Comparison of ENCODE assay signal across 13 mouse cellular contexts in the genomic region with DNA sequence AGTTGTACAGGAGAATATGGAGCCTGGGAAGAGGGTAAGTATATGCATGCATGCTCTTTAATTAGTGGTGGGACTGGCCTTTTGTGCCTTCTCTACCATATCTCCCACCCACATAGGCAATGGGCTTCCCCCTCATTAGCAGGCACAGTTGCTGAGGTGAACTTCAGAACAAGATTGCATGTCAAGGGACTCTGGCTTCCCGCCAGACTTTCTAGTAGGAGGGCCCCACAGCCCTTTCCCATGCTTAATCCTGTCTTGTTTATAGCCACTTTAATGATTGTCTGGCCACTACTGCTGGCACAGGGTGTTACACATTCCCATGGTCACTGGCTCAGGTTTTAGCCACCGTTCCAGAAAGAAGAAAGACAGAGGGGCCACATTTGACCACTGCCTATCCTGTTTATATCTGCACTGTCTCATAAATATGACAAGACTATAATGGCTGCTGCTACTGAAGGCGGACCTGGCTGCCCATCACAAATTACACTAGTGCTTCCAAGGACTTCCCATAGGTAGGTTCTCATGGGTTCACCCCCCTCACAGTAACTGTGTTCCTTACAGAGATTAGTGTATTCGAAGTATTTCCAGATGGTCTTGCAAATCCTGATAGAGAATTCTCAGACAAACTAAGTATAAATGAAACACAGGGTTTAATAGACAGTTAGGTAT.
DNase-seq lines count a peak whose midpoint lies in the region; ATAC-seq lines count a peak whose summit lies in the region.
"Had no signal": no experiment of that assay in that cellular context is flagged by ENCODE, and none has a peak within 500 bp of the region (broad histone marks: within the 10 kb centered on the region; RNA-seq: fewer than 3 reads in every experiment).

No protein-coding gene starts in this region.

- no peak overlapping the region for H3K4me3 ChIP-seq in kidney, embryonic 15.5 days (replicated peaks)
- H3K4me3 ChIP-seq in neural tube, embryonic 15.5 days (replicated peaks), result no peak overlapping the region
- H3K4me3 ChIP-seq: erythroblast, embryonic 14.5 days; liver, embryonic 13.5 days had no signal

- WGBS in kidney, embryonic 15.5 days, result 45% methylated on average over 4 of the region's 4 CpGs
- 67% methylated on average over 4 of the region's 4 CpGs for WGBS in neural tube, embryonic 15.5 days

- no peak overlapping the region for H3K27ac ChIP-seq in kidney, embryonic 15.5 days
- no peak overlapping the region for H3K27ac ChIP-seq in neural tube, embryonic 15.5 days (replicated peaks)
- H3K27ac ChIP-seq: liver, embryonic 13.5 days had no signal

- ATAC-seq in kidney, embryonic 15.5 days (replicated peaks; ENCODE audit: low FRiP score), result no peak; the same call in 1 of the 2 replicates
- ATAC-seq in neural tube, embryonic 15.5 days (ENCODE audit: low FRiP score), result peak; percentile 65; the same call in 1 of the 2 replicates

- no peaks in the 10 kb centered on the region for H3K9me3 ChIP-seq in kidney, embryonic 15.5 days (replicated peaks)
- no peaks in the 10 kb centered on the region for H3K9me3 ChIP-seq in neural tube, embryonic 15.5 days (replicated peaks)
- H3K9me3 ChIP-seq: liver, embryonic 13.5 days had no signal

- peak; percentile 16 to 42 for DNase-seq in cerebellum, postnatal 10 days
- no peak for DNase-seq in cerebellum, adult 9-11 months
- DNase-seq in kidney, postnatal 14 days, result peak; percentile 3
- DNase-seq in right cerebral cortex, postnatal 4 days, result peak; percentile 8
- DNase-seq in right cerebral cortex, postnatal 10 days (ENCODE audit: low spot score in 2 of 2), result no peak
- DNase-seq in c-Kit-positive CD71-positive TER-119-positive erythroid progenitor cells, embryonic 14.5 days (ENCODE audit: low spot score), result no peak
- DNase-seq: adrenal gland, adult 8-10 months; cerebellum, adult 2 months; liver, embryonic 13.5 days had no signal

- H3K36me3 ChIP-seq in kidney, embryonic 15.5 days, result no peaks in the 10 kb centered on the region
- H3K36me3 ChIP-seq in neural tube, embryonic 15.5 days, result no peaks in the 10 kb centered on the region
- H3K36me3 ChIP-seq: G1E; liver, embryonic 13.5 days had no signal

- no peak overlapping the region for H3K4me2 ChIP-seq in kidney, embryonic 15.5 days
- H3K4me2 ChIP-seq in neural tube, embryonic 15.5 days, result no peak overlapping the region
- H3K4me2 ChIP-seq: liver, embryonic 13.5 days had no signal

- H3K4me1 ChIP-seq in kidney, embryonic 15.5 days, result peaks cover 6% of the 10 kb centered on the region
- H3K4me1 ChIP-seq in neural tube, embryonic 15.5 days, result peaks cover 2% of the 10 kb centered on the region; the same call in 1 of the 2 replicates
- H3K4me1 ChIP-seq: liver, embryonic 13.5 days had no signal

- no peak overlapping the region for H3K9ac ChIP-seq in kidney, embryonic 15.5 days
- no peak overlapping the region for H3K9ac ChIP-seq in neural tube, embryonic 15.5 days (replicated peaks)
- H3K9ac ChIP-seq: liver, embryonic 13.5 days had no signal

- no peaks in the 10 kb centered on the region for H3K27me3 ChIP-seq in kidney, embryonic 15.5 days
- no peaks in the 10 kb centered on the region for H3K27me3 ChIP-seq in neural tube, embryonic 15.5 days (replicated peaks)
- H3K27me3 ChIP-seq: liver, embryonic 13.5 days had no signal

Comparison
In these comparisons a context has a peak if more than half of its experiments do, and no peak if none do; other contexts are left out.
1. DNase-seq: peak in cerebellum, postnatal 10 days (2 of 2), kidney, postnatal 14 days (single experiment) and right cerebral cortex, postnatal 4 days (single experiment); none in cerebellum, adult 9-11 months (single experiment), right cerebral cortex, postnatal 10 days (0 of 2) and c-Kit-positive CD71-positive TER-119-positive erythroid progenitor cells, embryonic 14.5 days (single experiment).